Mouse (Mus musculus): ENCODE data around the gene Cd27. TPM values are rescaled to one million over a fixed set of nuclear protein-coding genes. Genes with fewer than 3 reads are reported as not detected.

Gene Cd27
- total RNA-seq, 2 experiments from 2014 or later, result 1.9 to 2.2 TPM

- DNase-seq, result no peak
Measured at GRCm38 (mm10) chr6:125244551-125244950, 7.7 kb upstream of the Cd27 start.

- no peak for DNase-seq
Measured at GRCm38 (mm10) chr6:125241566-125241965, 4.8 kb upstream of the Cd27 start.

- DNase-seq, result no peak
Measured at GRCm38 (mm10) chr6:125240617-125241016, 3.8 kb upstream of the Cd27 start.

GRCm38 (mm10) chr6:125239547-125239946, 2.7 kb upstream of the Cd27 start:
- DNase-seq, result no peak

- no peak for DNase-seq
Measured at GRCm38 (mm10) chr6:125238396-125238795, 1.6 kb upstream of the Cd27 start.

- DNase-seq, result no peak
Measured at GRCm38 (mm10) chr6:125237421-125237820, 611 bp upstream of the Cd27 start.

GRCm38 (mm10) chr6:125236341-125236740, 469 bp downstream of the Cd27 start:
- DNase-seq, result no peak

- no peak for DNase-seq
Measured at GRCm38 (mm10) chr6:125234520-125234828, 2.3 kb downstream of the Cd27 start.

GRCm38 (mm10) chr6:125233816-125234519, 2.8 kb downstream of the Cd27 start:
- no peak for DNase-seq

GRCm38 (mm10) chr6:125232516-125232915, 4.3 kb downstream of the Cd27 start:
- no peak for DNase-seq

- DNase-seq, result no peak
Measured at GRCm38 (mm10) chr6:125232045-125232437, 4.8 kb downstream of the Cd27 start.

- DNase-seq, result peak; percentile 74
Measured at GRCm38 (mm10) chr6:125231117-125232044, 5.4 kb downstream of the Cd27 start, which contains the start of gene Tapbpl. TSS of gene Tapbpl (minus strand) at chr6:125231860.

GRCm38 (mm10) chr6:125230571-125230970, 6.2 kb downstream of the Cd27 start:
- no peak for DNase-seq

GRCm38 (mm10) chr6:125225518-125226115, 11.2 kb downstream of the Cd27 start:
- DNase-seq, result peak; percentile 36

- no peak for DNase-seq
Measured at GRCm38 (mm10) chr6:125222577-125222976, 14.2 kb downstream of the Cd27 start.

GRCm38 (mm10) chr6:125222146-125222545, 14.7 kb downstream of the Cd27 start:
- DNase-seq, result no peak

- no peak for DNase-seq
Measured at GRCm38 (mm10) chr6:125221115-125221745, 15.6 kb downstream of the Cd27 start.

- DNase-seq, result peak; percentile 71
Measured at GRCm38 (mm10) chr6:125218963-125219362, 17.8 kb downstream of the Cd27 start.

GRCm38 (mm10) chr6:125217899-125218298, 18.9 kb downstream of the Cd27 start:
- no peak for DNase-seq

- DNase-seq, result peak; percentile 56
Measured at GRCm38 (mm10) chr6:125216898-125217297, 19.9 kb downstream of the Cd27 start.

GRCm38 (mm10) chr6:125215148-125215954, 21.5 kb downstream of the Cd27 start, which contains the start of gene Vamp1:
TSS of gene Vamp1 (plus strand) at chr6:125215551.
- peak; percentile 96 for DNase-seq

- DNase-seq, result no peak
Measured at GRCm38 (mm10) chr6:125213715-125214114, 23.1 kb downstream of the Cd27 start.
